Mouse (Mus musculus) bone marrow, adult 2 months (tissue): ENCODE measurements around the gene Gm42674.

Experiments
- CTCF ChIP-seq: fragments of 200-500 bp; IDR thresholded peaks from 2 replicates; pipeline ENCODE4 v1.5.1; 2011; ENCODE audit warnings: low read length, control low read depth; ENCODE audit not compliant: control insufficient read depth, insufficient read depth
- POLR2A ChIP-seq: fragments of 200-500 bp; IDR thresholded peaks from 2 replicates; pipeline ENCODE4 v1.6.1; 2011; ENCODE audit warnings: low read depth, mild to moderate bottlenecking, control low read depth, low read length, borderline replicate concordance; ENCODE audit not compliant: control insufficient read depth

GRCm38 (mm10) chr3:90581141-90581540 is 20.6 kb upstream of the Gm42674 start:
- no peak for TF ChIP-seq CTCF
- TF ChIP-seq POLR2A = no peak
